Mouse (Mus musculus): ENCODE results near the gene Fas. TPM values are rescaled to one million over a fixed set of nuclear protein-coding genes. Genes with fewer than 3 reads are reported as not detected.

The Fas gene
- polyA plus RNA-seq (2012; ENCODE audit: low replicate concordance), result 0.16 TPM in 1 of 2 replicates, not detected in the other

GRCm38 (mm10) chr19:34289948-34290789, at the start of gene Fas:
TSS of gene Fas (plus strand) at chr19:34290666.

DNA sequence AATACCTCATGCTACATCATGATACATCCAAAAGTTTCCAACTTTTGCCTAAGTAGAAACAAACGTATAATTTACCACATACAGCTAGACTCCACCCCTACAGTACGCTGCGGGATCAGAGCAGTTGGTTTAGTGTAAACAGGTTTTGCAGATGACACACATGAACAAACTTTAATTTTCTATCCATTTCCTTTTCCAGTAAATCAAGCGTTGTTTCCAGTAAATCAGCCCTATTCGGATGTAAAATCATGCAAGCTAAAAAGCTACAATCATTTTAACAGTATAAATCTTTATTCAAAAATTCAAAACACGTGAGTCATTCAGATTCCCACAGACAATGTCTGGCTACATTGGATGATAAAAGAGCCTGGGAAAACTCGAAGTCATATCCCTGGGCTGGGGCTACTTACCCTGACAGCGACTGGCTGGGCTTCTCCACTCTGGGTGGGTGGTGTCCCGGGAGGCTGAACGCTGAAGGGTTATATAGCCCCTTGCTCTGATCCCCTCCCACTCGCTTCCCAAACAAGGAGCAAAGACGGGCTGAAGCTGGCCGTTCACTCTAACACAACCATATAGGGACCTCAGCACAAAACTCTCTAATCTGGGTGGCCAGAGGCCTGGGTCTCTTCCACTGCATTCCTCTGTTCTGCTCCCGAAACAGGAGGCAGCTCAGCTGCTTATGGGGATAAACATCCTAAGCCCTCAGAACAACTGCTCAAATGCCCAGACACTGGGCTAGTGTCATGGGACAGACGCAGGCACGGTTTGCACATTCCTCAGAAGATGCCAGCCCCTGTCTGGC, 35.4 kb upstream of the Fas start, which contains the start of gene Acta2:
TSS of gene Acta2 (minus strand) at position 711 of the 802 bp plus-strand sequence.

Other genes starting within 250 kb of the Fas start
- gene Lipn, start 223.3 kb upstream of the Fas start, polyA plus RNA-seq (2012; ENCODE audit: low replicate concordance), result not detected in 2 replicates
- 0.06 TPM in 1 of 2 replicates, not detected in the other for gene Lipm, start 189.7 kb upstream of the Fas start, polyA plus RNA-seq (2012; ENCODE audit: low replicate concordance)
- not detected in 2 replicates for gene Ankrd22, start 124.6 kb upstream of the Fas start, polyA plus RNA-seq (2012; ENCODE audit: low replicate concordance)
- 1.4 and 2.2 TPM in 2 replicates for gene Stambpl1, start 98.4 kb upstream of the Fas start, polyA plus RNA-seq (2012; ENCODE audit: low replicate concordance)
- 0.33 and 0.82 TPM in 2 replicates for gene Acta2, start 35.1 kb upstream of the Fas start, polyA plus RNA-seq (2012; ENCODE audit: low replicate concordance)
- gene Ch25h, start 184.5 kb downstream of the Fas start, polyA plus RNA-seq (2012; ENCODE audit: low replicate concordance), result 0.67 TPM in 1 of 2 replicates, not detected in the other
- 0.57 and 2.6 TPM in 2 replicates for gene Lipa, start 236.8 kb downstream of the Fas start, polyA plus RNA-seq (2012; ENCODE audit: low replicate concordance)

Data from leukemia stem cell, adult 10-12 weeks (primary cell).